Mouse (Mus musculus): Measurements from ENCODE around the gene Mctp1. TPM values are rescaled to one million over a fixed set of nuclear protein-coding genes. Genes with fewer than 3 reads are reported as not detected.
A peak's percentile ranks its signal among the peaks of the same experiment; 100 is the strongest.
"Not testable (repeated sequence)": the region's sequence is repeated elsewhere in the genome, so short reads cannot be mapped to it uniquely, and the experiment has no call there.

Gene Mctp1
- polyA plus RNA-seq (2012; ENCODE audit: insufficient read depth, low replicate concordance), result 2.2 and 4.7 TPM in 2 replicates

DNA sequence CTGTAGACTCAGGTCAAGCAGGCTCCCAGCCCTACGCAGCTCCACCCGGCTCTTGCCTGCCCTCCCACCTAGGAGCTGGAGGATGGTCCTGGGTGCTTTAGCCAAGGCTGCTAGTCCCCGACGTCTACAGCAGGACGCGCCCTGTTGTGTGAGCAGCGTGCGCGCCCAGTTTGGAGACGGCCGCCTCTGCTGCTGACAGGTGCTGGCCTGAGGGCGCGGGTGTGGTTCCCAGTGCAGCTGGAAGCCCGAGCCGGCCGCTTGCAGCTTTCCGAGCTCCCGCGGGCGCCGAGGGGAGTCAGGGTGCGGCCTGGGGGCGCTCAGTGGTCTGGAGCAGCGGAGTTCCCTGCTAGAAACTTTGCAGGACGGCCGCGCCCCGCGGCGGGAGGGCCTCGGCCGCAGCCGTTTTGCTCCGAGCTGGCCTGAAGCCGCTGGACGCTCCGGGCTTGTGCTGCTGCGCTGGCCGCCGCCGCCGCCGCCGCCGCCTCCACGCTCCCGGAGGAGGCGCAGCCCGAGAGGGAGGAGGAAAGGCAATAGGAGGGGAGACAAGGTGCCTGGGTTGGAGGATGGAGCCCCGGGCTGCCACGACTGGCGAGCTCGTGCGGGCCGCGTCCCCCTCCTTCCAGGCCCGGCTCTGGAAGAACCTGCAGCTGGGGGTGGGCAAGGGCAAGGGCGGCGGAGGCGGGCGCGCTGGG lies at the start of gene Mctp1:
Gene Mctp1, plus strand, starts transcription at position 564 of the 692 bp plus-strand sequence.
- no peak for TF ChIP-seq GATA1 (IDR thresholded peaks at IDR 0.05; ENCODE audit: borderline replicate concordance, low read length)
- no peak for TF ChIP-seq FLI1 (IDR thresholded peaks at IDR 0.05; ENCODE audit: low read length)
- Histone ChIP-seq H3K27me3 (replicated peaks) (no peaks in the 10 kb centered on the region), H3K4me1 (peaks cover 23% of the 10 kb centered on the region), H3K4me3 (replicated peaks) (peak within 1 kb of the TSS; percentile 100), H3K9me3 (no peaks in the 10 kb centered on the region), H3K36me3 (replicated peaks; ENCODE audit: low read length) (peaks cover 10% of the 10 kb centered on the region)

DNA sequence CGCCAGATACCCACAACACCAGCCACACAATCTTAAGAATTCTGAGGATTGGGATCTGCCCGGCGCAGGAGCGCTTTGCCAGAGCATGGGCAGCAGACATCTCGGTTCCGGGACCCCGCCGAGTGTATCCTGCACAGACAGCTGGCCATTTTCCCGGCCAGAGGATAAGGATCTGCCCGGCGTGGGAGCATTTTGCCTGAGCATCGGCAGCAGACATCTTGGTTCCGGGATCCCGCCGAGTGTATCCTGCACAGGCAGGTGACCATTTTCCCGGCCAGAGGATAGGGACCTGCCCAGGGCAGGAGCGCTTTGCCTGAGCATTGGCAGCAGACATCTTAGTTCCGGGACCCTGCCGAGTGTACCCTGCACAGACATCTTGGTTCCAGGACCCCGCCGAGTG lies 38.4 kb upstream of the Mctp1 start:
- not testable (repeated sequence) for H3K4me1 ChIP-seq; H3K27me3 ChIP-seq (replicated peaks); H3K9me3 ChIP-seq; H3K36me3 ChIP-seq (replicated peaks; ENCODE audit: low read length); H3K4me3 ChIP-seq (replicated peaks)

DNA sequence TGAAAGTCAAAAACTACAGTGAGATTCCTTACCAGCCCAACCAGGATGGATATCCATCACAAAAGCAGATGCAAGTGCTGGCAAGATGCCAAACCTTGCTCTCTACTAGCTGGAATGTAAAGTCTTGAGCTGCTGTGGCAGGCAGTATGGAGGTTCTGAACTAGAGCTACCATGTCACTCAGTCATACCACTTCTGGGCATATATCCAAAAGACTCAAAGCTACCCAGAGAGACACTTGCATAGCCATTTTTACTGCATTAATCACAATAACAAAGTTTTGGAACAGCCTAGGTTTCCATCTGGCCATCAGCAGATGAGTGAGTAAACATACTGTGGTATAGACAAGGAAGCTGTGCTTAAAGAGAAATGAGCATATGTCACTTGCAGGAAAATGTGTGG lies 25.6 kb upstream of the Mctp1 start:
- Histone ChIP-seq H3K4me3 (replicated peaks) (no peak overlapping the region), H3K9me3 (no peaks in the 10 kb centered on the region), H3K36me3 (replicated peaks; ENCODE audit: low read length) (no peaks in the 10 kb centered on the region), H3K27me3 (replicated peaks) (no peaks in the 10 kb centered on the region), H3K4me1 (no peaks in the 10 kb centered on the region)
- no peak for TF ChIP-seq GATA1 (IDR thresholded peaks at IDR 0.05; ENCODE audit: borderline replicate concordance, low read length)
- no peak for TF ChIP-seq FLI1 (IDR thresholded peaks at IDR 0.05; ENCODE audit: low read length)

DNA sequence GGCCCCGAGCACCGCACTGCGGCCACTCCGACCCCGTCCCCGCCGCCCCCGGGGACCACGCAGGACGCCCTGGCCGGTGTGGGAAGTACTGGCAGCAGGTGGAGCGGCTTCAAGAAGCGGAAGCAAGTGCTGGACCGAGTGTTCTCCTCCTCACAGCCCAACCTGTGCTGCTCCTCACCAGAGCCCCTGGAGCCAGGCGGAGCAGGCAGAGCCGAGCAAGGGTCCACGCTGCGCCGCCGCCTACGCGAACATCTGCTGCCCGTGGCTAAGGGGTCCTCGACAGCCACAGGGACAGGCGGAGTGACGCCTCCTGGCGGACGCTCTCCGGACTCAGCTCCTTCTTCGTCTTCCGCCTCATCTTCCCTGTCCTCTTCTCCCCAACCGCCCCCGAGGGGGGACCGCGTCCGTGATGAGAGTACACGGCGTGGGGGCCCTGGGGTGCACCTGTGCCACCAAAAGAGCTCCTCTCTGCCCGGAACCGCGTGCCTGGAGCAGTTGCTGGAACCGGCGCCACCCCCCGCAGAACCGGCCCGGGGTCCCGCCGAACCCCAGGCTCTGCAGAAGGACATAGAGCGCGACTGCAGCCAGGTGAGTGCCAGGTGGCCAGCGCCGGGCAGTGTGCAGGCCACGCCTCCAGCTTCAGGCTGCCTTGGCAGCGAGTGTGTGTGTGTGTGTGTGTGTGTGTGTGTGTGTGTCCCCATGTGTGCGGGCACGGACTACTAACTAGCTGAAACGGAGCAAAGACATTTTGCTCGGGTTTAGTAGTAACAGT lies 515 bp downstream of the Mctp1 start:
- Histone ChIP-seq H3K9me3 (no peaks in the 10 kb centered on the region), H3K4me3 (replicated peaks) (peak overlapping the region; percentile 100), H3K27me3 (replicated peaks) (no peaks in the 10 kb centered on the region), H3K36me3 (replicated peaks; ENCODE audit: low read length) (peaks cover 16% of the 10 kb centered on the region), H3K4me1 (peaks cover 28% of the 10 kb centered on the region)
- TF ChIP-seq GATA1 (IDR thresholded peaks at IDR 0.05; ENCODE audit: borderline replicate concordance, low read length) (no peak), FLI1 (IDR thresholded peaks at IDR 0.05; ENCODE audit: low read length) (no peak)

DNA sequence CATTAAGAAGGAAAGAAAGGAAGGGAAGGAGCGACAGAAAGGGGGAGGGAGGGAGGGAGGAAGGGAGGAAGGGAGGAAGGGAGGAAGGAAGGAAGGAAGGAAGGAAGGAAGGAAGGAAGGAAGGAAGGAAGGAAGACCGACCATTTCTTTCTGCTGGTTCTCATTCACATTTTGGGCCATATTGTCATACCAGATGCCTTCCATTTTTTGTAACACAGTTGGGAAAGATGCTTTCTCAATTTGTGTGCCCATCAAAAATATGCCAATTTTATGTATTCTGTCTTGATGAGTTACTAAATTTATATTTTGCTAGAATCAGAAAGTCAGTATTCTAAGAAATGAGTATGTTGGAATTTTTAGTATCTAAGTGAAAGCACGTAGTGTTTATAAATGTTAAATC lies 4.3 kb downstream of the Mctp1 start:
- Histone ChIP-seq H3K4me1 (peaks cover 52% of the 10 kb centered on the region), H3K36me3 (replicated peaks; ENCODE audit: low read length) (peaks cover 37% of the 10 kb centered on the region), H3K27me3 (replicated peaks) (no peaks in the 10 kb centered on the region), H3K9me3 (no peaks in the 10 kb centered on the region), H3K4me3 (replicated peaks) (no peak overlapping the region)
- TF ChIP-seq FLI1 (IDR thresholded peaks at IDR 0.05; ENCODE audit: low read length) (no peak), GATA1 (IDR thresholded peaks at IDR 0.05; ENCODE audit: borderline replicate concordance, low read length) (no peak)

DNA sequence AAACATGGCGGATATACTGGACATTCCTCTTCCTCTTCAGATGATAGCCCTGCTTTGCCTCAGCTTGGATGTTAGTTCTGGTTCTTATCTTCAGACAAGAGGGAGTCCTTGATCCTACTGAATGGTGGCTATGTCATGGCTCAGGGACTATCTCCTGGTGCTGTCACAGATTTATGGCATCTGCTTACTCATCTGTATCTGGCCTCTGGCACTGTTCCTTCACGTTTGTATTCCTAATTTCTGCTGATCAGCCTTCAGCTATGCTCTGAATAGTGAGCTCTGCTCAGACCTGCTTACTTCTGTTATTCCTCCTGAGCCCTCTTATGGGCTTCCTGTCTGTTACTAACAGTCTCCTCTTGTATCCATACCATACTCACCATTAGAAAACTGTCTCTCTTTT lies 7.6 kb downstream of the Mctp1 start:
- no peak for TF ChIP-seq FLI1 (IDR thresholded peaks at IDR 0.05; ENCODE audit: low read length)
- TF ChIP-seq GATA1 (IDR thresholded peaks at IDR 0.05; ENCODE audit: borderline replicate concordance, low read length), result no peak
- peaks cover 75% of the 10 kb centered on the region for H3K4me1 ChIP-seq
- peak overlapping the region; percentile 54 for H3K4me3 ChIP-seq (replicated peaks)
- no peaks in the 10 kb centered on the region for H3K9me3 ChIP-seq
- H3K36me3 ChIP-seq (replicated peaks; ENCODE audit: low read length), result peaks cover 54% of the 10 kb centered on the region
- H3K27me3 ChIP-seq (replicated peaks), result no peaks in the 10 kb centered on the region

DNA sequence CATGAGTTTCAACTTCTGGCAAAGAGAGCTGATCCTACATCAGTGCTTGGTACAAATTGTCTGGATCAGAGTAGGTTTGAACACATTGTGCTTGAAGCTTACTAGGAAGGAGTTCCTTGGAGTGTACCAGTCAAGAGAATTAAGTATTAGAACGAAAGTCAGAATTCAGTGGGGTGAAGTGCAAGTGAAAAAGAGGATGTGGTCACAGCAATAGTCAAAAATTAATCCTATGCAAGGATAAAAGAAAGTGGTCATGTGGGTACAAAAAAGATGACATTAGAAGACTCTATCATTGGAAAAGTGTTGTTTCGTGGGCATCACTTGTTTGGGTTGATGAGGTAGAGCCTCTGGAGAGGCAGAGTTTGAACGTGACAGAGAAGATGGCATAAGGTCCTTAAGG lies 8.8 kb downstream of the Mctp1 start:
- Histone ChIP-seq H3K4me3 (replicated peaks) (no peak overlapping the region), H3K36me3 (replicated peaks; ENCODE audit: low read length) (peaks cover 52% of the 10 kb centered on the region), H3K27me3 (replicated peaks) (no peaks in the 10 kb centered on the region), H3K9me3 (no peaks in the 10 kb centered on the region), H3K4me1 (peaks cover 67% of the 10 kb centered on the region)
- TF ChIP-seq FLI1 (IDR thresholded peaks at IDR 0.05; ENCODE audit: low read length) (no peak), GATA1 (IDR thresholded peaks at IDR 0.05; ENCODE audit: borderline replicate concordance, low read length) (no peak)

DNA sequence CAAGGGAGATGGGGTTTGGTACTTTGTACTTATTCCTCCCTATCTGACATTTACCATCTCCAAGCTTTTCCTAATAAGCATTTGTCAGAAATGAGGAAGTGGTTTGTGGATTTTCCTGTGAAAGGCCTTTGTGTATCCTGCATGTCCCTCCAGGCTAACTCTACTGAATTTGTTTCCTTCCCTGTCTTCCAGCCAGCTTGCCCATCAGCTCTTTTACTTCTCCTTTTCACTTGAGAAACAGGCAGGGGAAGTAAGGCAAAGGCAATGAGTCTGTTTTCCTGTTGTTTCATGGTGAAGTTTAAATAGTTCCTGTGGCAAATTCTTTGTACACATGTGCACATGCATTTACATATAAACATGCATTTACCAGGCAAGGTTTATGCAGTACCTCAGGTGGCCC lies 11.6 kb downstream of the Mctp1 start:
- peaks cover 43% of the 10 kb centered on the region for H3K36me3 ChIP-seq (replicated peaks; ENCODE audit: low read length)
- no peaks in the 10 kb centered on the region for H3K27me3 ChIP-seq (replicated peaks)
- peaks cover 57% of the 10 kb centered on the region for H3K4me1 ChIP-seq
- H3K4me3 ChIP-seq (replicated peaks), result no peak overlapping the region
- H3K9me3 ChIP-seq, result no peaks in the 10 kb centered on the region
- no peak for TF ChIP-seq FLI1 (IDR thresholded peaks at IDR 0.05; ENCODE audit: low read length)
- TF ChIP-seq GATA1 (IDR thresholded peaks at IDR 0.05; ENCODE audit: borderline replicate concordance, low read length), result no peak

DNA sequence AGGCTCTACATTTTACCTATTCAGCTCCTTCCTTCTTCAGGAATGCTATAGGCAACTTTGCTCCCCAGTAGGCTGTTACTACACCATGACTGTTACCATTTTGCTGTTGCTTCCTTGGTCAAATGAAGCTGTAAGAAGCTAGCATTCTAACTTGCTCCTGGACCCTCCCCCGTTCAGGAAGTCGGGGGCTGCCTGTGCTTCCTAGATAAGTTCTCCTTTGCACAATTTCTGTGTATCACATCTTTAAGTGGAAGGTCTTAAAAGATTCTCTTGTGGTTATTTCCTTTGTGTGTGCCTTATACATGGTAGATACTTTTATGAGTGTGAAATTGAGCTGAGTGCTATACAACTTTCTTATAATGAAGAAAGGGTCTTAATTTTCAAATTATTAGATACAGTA lies 25.0 kb downstream of the Mctp1 start:
- Histone ChIP-seq H3K4me3 (replicated peaks) (no peak overlapping the region), H3K36me3 (replicated peaks; ENCODE audit: low read length) (peaks cover 17% of the 10 kb centered on the region), H3K4me1 (peaks cover 46% of the 10 kb centered on the region), H3K27me3 (replicated peaks) (no peaks in the 10 kb centered on the region), H3K9me3 (0 out of 2 replicates have a peak, but pooled peaks cover 2% of the 10 kb centered on the region)
- TF ChIP-seq GATA1 (IDR thresholded peaks at IDR 0.05; ENCODE audit: borderline replicate concordance, low read length) (no peak), FLI1 (IDR thresholded peaks at IDR 0.05; ENCODE audit: low read length) (no peak)

DNA sequence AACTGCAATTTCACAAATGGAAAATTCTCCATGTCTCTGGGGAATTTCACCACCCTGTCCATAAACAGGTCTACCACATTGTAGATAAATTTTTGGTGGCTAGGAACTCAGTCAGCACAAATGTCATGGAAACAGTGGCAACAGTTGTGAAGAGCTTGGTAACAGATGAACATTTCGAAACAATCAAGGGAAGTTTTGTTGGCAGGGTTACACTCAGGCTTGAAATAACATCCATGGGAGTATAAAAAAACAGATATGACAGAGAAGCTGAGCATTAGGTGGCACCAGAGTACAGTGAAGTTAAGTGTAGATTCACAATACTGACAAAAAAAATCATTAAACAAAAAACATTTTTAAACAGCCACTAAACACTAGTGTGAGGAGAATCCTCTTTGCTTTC lies 26.3 kb downstream of the Mctp1 start:
- Histone ChIP-seq H3K36me3 (replicated peaks; ENCODE audit: low read length) (peaks cover 13% of the 10 kb centered on the region), H3K27me3 (replicated peaks) (no peaks in the 10 kb centered on the region), H3K4me3 (replicated peaks) (no peak overlapping the region), H3K9me3 (0 out of 2 replicates have a peak, but pooled peaks cover 2% of the 10 kb centered on the region), H3K4me1 (peaks cover 49% of the 10 kb centered on the region)
- no peak for TF ChIP-seq FLI1 (IDR thresholded peaks at IDR 0.05; ENCODE audit: low read length)
